Mouse (Mus musculus) T-helper 2 cell (primary cell): ENCODE data around the gene Gstp3.
"Not testable (repeated sequence)": the region's sequence is repeated elsewhere in the genome, so short reads cannot be mapped to it uniquely, and the experiment has no call there.

Source experiments
- in situ Hi-C: fragments of 300-600 bp; cut with MboI, MseI; formaldehyde crosslinking; loops from one replicate; pipeline ENCODE4 v1.15.1; 2025; ENCODE audit warnings: high pct_unique_total_duplicates

Gstp3 gene

DNA sequence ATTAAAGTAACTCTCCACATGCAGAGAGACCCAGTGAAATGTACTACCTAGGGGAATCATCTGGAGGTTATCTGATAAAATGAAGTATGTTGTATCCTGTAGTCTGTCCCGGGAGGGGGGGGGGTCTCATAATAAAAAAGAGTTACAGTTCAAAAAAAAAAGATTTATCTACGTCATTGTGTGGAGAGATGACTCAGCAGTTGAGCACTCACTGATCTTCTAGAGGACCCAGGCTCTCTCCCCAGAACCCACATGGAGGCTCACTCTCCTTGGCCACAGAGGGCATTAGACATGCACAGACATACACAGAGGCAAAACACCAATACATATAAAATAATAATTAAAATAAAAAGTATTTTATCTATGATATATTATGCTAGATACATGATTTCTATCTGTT, 32.0 kb upstream of the Gstp3 start:
- in situ Hi-C loops: loop anchor here (5.0 kb wide), 1 partner anchor 34 kb away; the partner anchor contains the start of gene Gstp3

GRCm38 (mm10) chr19:4090446-4090845, 31.1 kb upstream of the Gstp3 start:
- in situ Hi-C loops: loop anchor here (5.0 kb wide), 1 partner anchor 33 kb away; the partner anchor contains the start of gene Gstp3

DNA sequence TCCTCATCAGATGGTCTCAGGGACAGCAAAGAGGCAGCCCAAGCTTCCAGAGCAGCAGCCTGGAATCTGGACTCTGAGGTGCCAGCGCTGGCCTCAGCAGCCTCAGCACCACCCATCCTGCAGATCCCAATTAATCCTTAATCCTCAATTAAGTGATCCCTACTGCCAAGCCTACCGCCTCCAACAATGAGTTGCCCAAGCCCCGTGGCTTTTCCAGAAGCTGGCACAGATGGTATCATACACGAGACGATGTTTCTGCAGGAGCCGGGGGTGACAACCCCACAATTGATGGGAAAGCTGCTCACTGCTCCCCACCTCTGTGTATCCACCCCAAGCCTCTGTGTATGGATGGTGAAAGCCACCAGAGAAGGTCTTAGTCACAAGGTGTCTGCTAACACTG, 29.8 kb upstream of the Gstp3 start:
- in situ Hi-C loops: no loop called here

DNA sequence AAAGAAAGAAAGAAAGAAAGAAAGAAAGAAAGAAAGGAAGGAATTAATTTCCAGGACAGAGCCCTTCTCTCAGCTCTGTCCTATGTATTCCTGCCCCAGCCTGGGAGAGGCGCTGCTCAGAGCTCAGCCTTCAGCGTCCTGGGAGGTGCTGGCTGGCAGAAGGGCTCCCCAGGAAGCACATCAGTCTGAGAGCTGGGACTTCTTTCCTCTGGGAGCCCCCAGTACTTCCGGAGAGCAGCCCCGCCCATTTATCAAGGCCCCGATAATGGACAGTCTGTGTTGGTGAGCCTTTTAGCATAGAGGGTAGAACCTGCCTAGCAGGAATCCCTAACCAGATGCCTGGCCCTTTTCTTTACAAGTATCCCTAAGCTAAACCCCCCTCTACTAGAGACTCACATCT, 28.8 kb upstream of the Gstp3 start:
- in situ Hi-C loops: no loop called here

DNA sequence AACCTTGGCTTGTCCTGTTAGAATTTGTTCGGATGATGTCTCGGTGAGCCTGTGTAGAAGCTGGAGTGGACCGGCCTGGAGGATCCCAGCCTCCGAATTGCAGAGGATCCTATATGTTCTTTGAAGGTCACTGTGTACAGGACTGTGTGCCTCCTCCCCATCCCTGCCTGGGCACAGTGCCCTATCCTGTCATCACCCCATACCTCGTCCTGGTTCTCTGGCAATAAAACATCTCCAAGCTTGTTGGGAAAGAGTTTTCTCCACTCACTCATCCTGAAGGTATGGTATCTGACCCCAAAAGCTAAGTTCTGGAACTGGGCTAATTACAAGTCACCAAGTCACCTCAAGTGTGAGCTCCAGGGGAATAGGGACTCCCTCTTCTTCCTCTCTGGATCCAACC, 27.7 kb upstream of the Gstp3 start:
- in situ Hi-C loops: no loop called here

DNA sequence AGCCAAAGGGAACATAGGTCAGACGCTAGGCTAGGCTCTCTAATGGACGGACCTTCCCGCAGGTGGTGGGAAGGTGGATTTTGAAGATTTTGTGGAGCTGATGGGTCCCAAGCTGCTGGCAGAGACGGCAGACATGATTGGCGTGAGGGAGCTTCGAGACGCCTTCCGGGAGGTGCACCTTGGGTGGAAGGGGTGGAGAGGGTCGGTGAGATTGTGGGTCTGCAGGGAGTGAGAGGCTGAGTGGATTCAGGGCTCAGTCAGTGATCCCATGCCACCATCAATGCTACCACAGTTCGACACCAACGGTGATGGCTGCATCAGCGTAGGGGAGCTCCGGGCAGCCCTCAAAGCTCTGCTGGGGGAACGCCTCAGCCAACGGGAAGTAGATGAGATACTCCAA, 26.8 kb upstream of the Gstp3 start:
- in situ Hi-C loops: no loop called here

DNA sequence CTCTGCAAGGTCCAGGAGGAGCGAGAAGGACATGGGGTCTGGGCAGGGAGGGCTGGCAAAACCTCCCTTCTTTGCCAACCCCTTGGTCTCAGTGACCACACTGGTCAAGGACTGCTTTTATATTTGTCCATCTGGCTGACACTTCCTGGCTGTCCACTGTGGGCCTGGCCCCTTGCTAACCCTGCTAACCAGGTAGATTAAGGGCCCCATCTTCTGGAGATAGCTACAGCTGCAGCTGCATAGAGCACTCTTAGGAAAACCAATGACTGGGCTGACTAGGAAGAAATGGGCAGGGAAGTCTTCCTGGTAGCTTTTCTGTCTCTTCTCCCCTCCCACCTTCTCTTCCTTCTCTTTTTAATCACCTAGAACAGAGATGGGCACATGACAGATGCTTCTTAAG, 25.6 kb upstream of the Gstp3 start:
- in situ Hi-C loops: no loop called here

DNA sequence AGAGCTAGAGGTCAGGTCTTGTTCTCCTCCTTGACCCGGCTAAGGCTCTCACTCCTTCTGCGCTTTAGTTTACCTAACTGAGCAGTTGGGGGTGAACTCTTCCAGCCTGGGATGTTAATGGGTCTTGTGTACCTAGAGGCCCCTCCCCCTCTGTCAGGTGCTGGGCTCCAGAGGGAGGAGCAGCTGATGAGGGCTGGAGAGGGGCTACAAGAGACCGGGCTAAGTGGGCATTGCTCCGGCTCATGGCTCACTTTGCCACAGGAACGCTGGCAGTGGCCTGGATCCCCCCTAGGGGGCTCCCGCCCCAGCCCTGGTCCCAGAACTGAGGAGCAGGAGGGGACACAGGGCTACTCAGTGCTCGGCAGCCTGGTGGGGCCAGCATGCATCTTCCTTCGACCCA, 24.5 kb upstream of the Gstp3 start:
- in situ Hi-C loops: no loop called here

GRCm38 (mm10) chr19:4083316-4083715, 23.9 kb upstream of the Gstp3 start:
- in situ Hi-C loops: no loop called here

- in situ Hi-C loops: no loop called here
Measured at GRCm38 (mm10) chr19:4082219-4082965, 23.0 kb upstream of the Gstp3 start.

- in situ Hi-C loops: no loop called here
Measured at GRCm38 (mm10) chr19:4081394-4081793, 22.0 kb upstream of the Gstp3 start, which contains the start of gene Cabp2. TSS of gene Cabp2 (plus strand) at chr19:4081578.

DNA sequence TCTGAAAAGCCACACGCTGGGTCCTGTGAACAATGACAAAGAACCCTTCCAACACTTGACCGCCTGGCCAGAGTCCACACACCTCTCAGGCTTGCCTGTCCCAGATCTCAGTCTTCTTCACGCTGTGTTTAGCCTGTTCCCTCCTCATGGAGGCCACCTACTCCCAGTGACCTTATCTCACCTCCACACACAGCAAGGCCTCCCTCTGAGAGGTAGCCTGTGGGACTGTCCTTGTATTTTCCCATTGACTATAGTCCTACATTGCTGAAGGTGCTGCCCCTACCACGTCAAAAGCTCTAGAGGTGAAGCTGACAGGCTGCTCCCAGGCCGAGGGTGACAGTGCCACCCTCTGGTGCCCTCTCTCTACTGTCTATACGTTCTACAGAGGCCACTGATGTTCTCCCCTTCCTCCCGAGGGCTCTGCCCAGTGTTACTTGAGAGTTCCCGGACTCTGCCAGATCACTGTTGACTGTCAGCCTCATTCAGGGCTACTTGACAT, 21.2 kb upstream of the Gstp3 start:
- in situ Hi-C loops: no loop called here

DNA sequence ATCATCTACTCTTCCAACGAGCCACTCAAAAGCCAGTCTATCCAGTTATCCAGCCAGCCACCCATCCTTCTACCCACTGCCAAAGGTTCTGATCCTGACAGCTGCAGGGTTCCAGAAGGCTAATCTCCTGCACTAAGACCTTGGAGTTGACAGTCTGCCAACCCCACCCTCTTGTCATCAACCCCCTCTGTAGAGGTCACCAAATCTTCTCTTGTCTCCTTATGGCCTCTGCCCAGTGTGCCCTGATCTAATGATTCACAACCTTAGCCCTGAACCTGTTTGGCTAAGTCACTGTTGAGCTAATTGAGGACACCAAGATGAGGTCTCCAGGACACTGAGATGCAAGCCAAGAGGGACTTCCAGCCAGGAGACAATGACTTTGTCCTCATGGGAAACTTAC, 20.2 kb upstream of the Gstp3 start:
- in situ Hi-C loops: loop anchor here (5.0 kb wide), 1 partner anchor 217 kb away; no protein-coding TSS in a partner anchor

GRCm38 (mm10) chr19:4075531-4075930, 16.2 kb upstream of the Gstp3 start:
- in situ Hi-C loops: loop anchor here (5.0 kb wide), 1 partner anchor 213 kb away; no protein-coding TSS in a partner anchor

- in situ Hi-C loops: no loop called here
Measured at GRCm38 (mm10) chr19:4072706-4073424, 13.5 kb upstream of the Gstp3 start.

- in situ Hi-C loops: no loop called here
Measured at GRCm38 (mm10) chr19:4071406-4071805, 12.0 kb upstream of the Gstp3 start.

- in situ Hi-C loops: no loop called here
Measured at GRCm38 (mm10) chr19:4070756-4071155, 11.4 kb upstream of the Gstp3 start.

GRCm38 (mm10) chr19:4070311-4070710, 10.9 kb upstream of the Gstp3 start:
- in situ Hi-C loops: no loop called here

- in situ Hi-C loops: no loop called here
Measured at GRCm38 (mm10) chr19:4068717-4069410, 9.5 kb upstream of the Gstp3 start.

- in situ Hi-C loops: not testable (repeated sequence)
Measured at GRCm38 (mm10) chr19:4068242-4068641, 8.9 kb upstream of the Gstp3 start.

DNA sequence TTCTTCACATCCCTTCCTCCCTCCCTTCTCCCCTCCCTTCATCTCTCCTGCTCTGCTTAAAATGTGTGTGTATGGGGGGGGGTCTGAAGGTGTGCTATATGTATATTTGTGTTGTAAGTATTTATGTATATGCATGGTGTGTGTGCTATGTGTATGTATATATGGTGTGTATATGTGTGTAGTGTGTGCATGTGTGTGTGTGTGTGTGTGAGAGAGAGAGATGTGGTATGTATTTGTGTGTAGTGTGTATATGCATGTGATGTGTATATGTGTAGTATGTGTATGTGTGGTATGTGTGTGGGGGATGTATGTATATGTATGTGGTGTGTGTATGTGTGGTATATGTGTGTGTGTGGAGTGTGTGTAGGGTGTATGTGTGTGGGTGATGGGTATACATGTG, 7.5 kb upstream of the Gstp3 start:
- in situ Hi-C loops: no loop called here

DNA sequence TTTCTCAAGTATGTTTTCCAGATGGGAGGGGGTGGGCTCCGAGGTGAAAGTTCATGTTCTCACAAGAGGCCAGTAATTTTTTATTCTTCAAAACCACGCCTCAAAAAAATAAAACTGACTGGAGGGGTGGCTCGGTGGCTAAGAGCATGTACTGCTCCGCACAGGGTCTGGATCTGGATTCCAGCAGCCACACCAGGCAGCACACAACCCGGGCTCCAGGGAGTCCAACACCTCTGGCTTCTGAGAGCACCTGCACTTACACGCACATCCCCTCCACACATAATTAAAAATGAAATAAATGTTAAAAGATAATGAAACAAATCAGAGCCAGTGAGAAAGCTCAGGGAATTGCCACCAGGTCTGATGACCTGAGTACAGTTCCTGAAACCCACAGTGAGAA, 6.9 kb upstream of the Gstp3 start:
- in situ Hi-C loops: no loop called here
